Mouse (Mus musculus): ENCODE measurements at regions not wholly inside any gene's neighbourhood (a gene's known extent, or its start where the extent isn't known, plus 50 kb on each side); places are given as distances from the start of the nearest gene placed in this dataset.
"Not testable (repeated sequence)": the region's sequence is repeated elsewhere in the genome, so short reads cannot be mapped to it uniquely, and the experiment has no call there.

- DNase-seq = no peak
These were observed 354.0 kb upstream of the B3galt2 start for GRCm38 (mm10) chr1:143286274-143286967.

- no peak for DNase-seq
These were observed 353.0 kb upstream of the B3galt2 start for GRCm38 (mm10) chr1:143287448-143287847.

GRCm38 (mm10) chr1:143296555-143296954, 343.9 kb upstream of the B3galt2 start:
- DNase-seq = no peak

GRCm38 (mm10) chr1:143307379-143307778, 333.1 kb upstream of the B3galt2 start:
- DNase-seq = no peak

- DNase-seq = no peak
These were observed 322.1 kb upstream of the B3galt2 start for GRCm38 (mm10) chr1:143318381-143318780.

- no peak for DNase-seq
These were observed 320.9 kb upstream of the B3galt2 start for GRCm38 (mm10) chr1:143319568-143319967.

GRCm38 (mm10) chr1:143351388-143351787, 289.1 kb upstream of the B3galt2 start:
- no peak for DNase-seq

GRCm38 (mm10) chr1:143360256-143360655, 280.2 kb upstream of the B3galt2 start:
- DNase-seq = not testable (repeated sequence)

GRCm38 (mm10) chr1:143391851-143392250, 248.6 kb upstream of the B3galt2 start:
- no peak for DNase-seq

Measured in B cell, adult 2 months (primary cell).